Mouse (Mus musculus): ENCODE measurements around the gene Hnrnpr.

DNA sequence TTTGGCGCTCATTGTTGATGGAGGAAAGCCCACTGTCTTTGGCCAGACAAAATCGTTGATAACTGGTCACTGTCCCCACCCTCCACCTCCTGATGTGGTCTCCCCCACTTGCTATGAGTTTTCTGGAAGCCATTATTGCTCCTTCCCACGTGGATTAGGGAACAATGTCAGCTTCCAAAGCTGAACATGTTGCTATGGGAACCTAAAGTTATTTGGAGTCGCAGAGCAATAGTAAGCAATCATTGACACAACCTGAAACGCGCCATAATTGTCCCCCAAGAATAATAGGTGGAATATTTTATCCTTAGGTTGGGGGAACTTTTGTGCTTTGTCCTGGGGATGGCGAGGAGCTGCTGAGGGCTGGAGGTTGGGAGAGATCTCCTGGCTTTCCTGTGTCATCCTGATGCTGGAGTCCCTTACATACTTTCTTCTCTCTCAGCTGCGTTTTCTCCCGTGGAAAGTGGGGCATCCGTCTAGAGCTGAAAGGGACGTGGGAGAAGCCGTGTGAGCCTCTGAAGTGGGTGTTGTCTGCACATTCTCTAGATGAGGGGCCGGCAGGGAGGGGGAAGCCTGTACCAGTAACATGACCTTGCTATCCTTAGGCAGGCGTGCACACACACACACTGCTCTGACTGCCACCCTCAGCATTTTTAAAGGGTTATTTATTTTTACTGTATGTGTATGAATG is 62.9 kb downstream of the Hnrnpr start:
- no peak for TF ChIP-seq CTCF (conservative IDR thresholded peaks at IDR 0.05; ENCODE audit: low read length)
- TF ChIP-seq POU5F1 (IDR thresholded peaks at IDR 0.05; ENCODE audit: borderline replicate concordance, low read length), result no peak
- TF ChIP-seq NANOG (IDR thresholded peaks at IDR 0.05; ENCODE audit: borderline replicate concordance, low read length), result no peak

All from E14TG2a.4 (cell line).